Mouse (Mus musculus) natural killer cell, adult 2 months (primary cell): ENCODE data around the gene Kif1b.

Experiments used
- DNase-seq, 2 experiments: peaks; one replicate each; pipeline ENCODE4 v3.0.0; 2022; ENCODE audit warnings: low spot score in 2 of 2

Gene Kif1b

DNA sequence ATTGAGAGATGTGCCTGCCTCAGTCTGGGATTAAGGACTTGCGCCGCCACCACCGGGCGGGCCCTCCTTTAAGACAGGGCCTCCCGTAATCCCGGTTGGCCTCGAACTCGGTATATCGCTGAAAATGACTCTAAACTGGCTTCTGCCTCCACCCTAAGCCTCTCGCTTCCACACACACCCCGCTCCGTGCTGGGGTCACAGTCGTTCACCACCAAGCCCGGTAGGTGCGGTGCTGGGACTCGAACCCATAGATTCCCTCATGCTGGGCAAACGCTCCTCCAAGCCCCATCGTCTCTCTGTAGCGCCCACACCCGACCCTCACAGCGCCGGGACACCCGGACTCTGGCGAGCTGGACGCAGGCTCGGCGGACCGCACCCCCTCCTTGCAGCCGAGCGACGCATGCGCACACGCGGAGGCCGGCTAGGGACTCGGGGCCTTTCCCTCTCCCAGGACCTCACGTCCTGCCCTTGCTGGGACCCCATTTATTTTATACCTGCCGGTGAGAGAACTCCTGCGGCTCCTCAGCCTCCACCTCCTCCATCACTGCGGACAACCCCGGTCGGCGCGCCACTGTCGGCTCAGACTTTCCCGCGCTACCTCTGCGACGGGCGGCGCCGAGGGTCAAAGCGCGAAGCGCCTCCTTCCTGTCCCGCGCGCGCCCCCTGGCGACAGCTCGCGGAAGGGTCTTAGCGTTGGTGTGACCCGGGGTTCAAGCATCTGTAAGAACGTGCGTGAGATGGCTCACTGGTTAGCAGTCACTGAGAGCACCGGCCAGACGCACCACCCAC, 170.3 kb downstream of the Kif1b start, which contains the start of gene Cenps:
Cenps (minus strand) TSS at position 648 of the 789 bp plus-strand sequence.
- DNase-seq: peak; percentile 82 to 89

DNA sequence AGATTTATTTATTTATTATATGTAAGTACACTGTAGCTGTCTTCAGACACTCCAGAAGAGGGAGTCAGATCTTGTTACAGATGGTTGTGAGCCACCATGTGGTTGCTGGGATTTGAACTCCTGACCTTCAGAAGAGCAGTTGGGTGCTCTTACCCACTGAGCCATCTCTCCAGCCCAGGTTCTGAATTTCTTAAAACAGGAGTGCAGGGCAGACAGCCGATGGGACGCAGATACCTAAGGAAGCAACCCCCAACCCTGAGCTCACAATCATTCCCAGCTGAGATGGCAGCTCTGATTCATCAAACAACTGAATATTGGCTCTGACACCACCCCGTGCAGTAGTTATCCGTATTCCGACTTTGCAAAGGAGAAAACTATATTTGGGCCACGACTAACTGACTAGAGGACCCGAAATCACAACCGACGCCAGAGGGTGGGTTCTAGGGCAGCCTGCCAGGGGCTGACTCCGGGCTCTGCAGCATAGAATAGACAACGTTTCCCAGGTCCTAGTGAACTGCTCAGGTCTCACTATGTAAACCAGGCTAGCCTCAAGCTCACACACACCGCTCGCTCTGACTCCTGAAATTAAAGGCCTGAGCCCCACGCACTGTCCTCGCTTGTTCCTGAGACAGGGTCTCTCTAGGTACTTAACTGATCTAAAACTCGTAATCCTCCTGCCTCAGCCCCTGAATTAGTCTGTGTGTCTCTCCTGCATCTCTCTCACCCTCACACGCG, 171.2 kb downstream of the Kif1b start:
- DNase-seq: no peak

DNA sequence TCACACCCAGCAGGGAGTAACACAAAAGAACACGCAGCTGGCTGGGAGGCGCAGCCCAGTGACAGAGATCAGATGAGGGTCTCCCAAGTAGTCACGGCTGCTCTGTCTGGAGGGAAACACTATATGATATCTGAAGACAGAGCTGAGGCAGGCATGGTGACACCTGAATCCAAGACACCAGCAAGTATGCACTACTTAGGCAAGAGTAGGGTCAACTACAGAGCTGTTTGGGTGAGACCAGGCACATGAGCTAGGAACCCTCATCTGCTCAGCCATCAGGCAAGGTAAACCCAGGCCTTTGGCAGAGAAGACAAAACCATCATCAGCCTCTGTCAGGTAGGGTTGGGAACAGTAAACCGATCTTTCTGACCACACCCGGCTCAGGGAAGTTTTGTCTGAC, 174.1 kb downstream of the Kif1b start:
- no peak for DNase-seq

DNA sequence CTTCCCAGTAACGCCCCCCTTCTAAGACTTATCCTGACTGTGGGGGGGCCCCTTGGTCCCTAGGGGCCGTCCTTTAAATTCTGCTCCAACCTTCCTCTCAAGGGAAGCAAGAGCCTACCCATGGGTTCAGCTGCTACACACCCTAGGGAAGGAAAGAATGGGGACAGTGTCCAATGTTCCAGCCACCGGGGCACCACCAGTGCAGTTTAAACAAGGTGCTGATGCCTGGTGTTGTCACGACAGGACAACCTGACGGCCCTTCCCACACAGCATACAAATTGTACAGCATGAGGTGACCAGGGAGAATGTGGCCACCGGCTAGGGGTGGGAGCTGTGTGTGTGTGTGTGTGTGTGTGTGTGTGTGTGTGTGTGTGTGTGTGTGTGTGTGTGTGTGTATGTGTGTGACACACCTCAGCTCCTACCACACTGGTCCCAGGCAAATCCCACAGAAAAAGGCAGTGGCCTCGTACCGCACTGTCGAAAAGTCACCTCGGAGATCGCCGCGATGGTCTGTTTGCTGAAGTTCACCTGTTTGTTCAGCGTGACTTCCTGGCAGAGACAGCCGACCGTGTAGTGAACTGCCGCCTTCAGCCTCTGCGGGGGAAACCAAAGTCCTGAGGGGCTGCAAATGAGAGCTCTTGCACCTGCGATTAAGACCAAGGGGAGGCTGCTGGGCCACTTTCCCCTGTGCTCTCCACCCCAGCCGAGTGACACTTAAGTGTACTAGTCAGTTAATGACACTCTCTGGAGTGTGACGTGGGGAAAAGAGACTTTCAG, 175.5 kb downstream of the Kif1b start:
- DNase-seq: peak in 1 of 2 experiments; percentile 65

DNA sequence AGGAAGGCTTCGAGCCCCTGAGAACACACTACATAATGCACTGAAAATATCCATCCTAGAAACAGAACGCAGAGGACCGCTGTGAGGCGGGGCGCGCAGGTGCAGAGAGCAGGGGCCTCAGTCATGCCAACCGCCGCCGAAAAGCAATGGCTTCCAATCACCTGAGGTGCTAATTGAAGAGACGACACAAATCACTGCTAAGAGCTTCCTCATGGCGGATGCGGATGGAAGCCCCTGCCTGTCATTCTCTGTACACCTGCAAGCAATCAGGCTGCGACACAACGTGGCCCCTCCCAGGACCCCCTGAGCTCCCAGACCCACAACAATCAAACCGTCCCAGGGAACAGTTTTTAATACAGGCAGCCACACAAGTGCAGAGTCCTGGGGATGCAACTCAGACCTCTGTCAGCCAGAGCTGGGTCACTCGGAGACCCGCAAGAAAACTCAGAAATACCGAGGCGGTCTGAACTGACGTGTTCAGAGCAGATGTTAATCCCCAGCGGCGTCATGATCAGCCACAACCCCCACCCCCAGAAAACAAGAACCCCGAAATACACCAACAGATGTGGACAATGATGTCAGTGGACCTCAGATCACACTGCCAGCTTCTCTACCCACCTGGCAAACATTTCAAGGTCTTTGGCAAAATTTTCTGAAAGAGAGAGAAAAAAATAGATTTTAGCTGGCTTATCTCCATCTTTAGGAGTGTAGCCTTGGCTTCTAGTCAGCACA, 176.3 kb downstream of the Kif1b start:
- DNase-seq: peak in 1 of 2 experiments; percentile 30

DNA sequence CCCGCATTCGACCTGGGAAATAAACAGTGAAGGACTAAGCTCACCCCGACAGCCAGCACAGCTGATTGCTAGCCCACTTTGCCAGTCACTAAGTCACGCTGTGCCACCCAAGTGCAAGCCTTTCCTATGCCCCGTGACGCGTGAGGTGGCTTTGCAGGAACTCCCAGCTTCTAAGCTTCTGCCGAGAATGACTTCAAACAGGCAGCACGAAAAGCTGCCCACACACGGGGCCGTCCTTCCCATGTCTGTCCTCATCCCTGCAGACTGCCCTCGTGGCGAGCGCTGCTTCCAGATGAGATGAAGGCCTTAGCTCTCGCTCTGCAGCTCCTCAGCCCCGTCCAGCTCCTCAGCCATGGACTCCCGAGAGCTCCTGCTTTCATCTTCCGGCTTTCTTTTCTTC, 179.0 kb downstream of the Kif1b start:
- DNase-seq: no peak

DNA sequence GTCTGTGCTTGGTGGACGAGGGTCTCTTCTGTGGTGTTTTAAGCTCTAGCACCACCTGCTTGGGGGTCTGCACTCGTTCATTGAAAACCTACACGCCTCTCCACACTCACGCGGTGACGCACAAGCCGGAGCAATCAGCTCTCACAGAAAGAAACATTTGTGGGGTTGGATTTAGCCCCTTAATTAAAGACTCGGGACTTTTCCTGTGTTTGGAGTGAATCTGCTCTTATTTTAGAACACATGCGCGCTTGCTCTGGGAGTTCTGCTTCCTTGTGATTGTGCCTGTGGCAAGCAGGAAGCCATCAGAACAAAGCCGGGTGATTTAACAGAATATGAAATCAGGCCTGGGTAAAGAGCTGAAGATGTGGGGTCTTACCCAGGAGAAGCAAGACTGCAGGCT, 180.8 kb downstream of the Kif1b start, which contains the start of gene Cort:
Cort (minus strand) TSS at position 101 of the 400 bp plus-strand sequence.
- DNase-seq: no peak
